Mouse (Mus musculus) lung, postnatal 0 days (tissue): ENCODE data around the gene Nr4a3.

Experiments used
- CTCF ChIP-seq: IDR thresholded peaks from 2 replicates; pipeline ENCODE4 v1.5.1; 2016; ENCODE audit warnings: antibody characterized with exemption, mild to moderate bottlenecking
- EP300 ChIP-seq: IDR thresholded peaks from 2 replicates; pipeline ENCODE4 v1.6.1; 2016; ENCODE audit warnings: antibody characterized with exemption, mild to moderate bottlenecking, control low read depth

GRCm38 (mm10) chr4:48087497-48087896 lies 42.5 kb downstream of the Nr4a3 start:
- TF ChIP-seq CTCF, result no peak
- TF ChIP-seq EP300, result no peak
